Mouse (Mus musculus): ENCODE measurements around the gene Ap5b1.
A peak's percentile ranks its signal among the peaks of the same experiment; 100 is the strongest.

Gene Ap5b1

GRCm38 (mm10) chr19:5567534-5568469, at the start of gene Ap5b1:
Gene Ap5b1, plus strand, starts transcription at chr19:5568025.
- peak; percentile 87 to 88 for DNase-seq (ENCODE audit: low spot score in 2 of 2)

- DNase-seq (ENCODE audit: low spot score in 2 of 2), result no peak
These were observed 49.1 kb upstream of the Ap5b1 start for GRCm38 (mm10) chr19:5518721-5519120.

GRCm38 (mm10) chr19:5525204-5525603, 42.6 kb upstream of the Ap5b1 start:
- no peak for DNase-seq (ENCODE audit: low spot score in 2 of 2)

- peak; percentile 93 for DNase-seq (ENCODE audit: low spot score in 2 of 2)
These were observed 38.3 kb upstream of the Ap5b1 start for GRCm38 (mm10) chr19:5529325-5530137.

GRCm38 (mm10) chr19:5530138-5530524, 37.7 kb upstream of the Ap5b1 start:
- no peak for DNase-seq (ENCODE audit: low spot score in 2 of 2)

GRCm38 (mm10) chr19:5532520-5532919, 35.3 kb upstream of the Ap5b1 start:
- DNase-seq (ENCODE audit: low spot score in 2 of 2), result no peak

- no peak for DNase-seq (ENCODE audit: low spot score in 2 of 2)
These were observed 29.0 kb upstream of the Ap5b1 start for GRCm38 (mm10) chr19:5538786-5539185.

- DNase-seq (ENCODE audit: low spot score in 2 of 2), result no peak
These were observed 24.5 kb upstream of the Ap5b1 start for GRCm38 (mm10) chr19:5543362-5543761.

GRCm38 (mm10) chr19:5544031-5544430, 23.8 kb upstream of the Ap5b1 start:
- DNase-seq (ENCODE audit: low spot score in 2 of 2), result no peak

- no peak for DNase-seq (ENCODE audit: low spot score in 2 of 2)
These were observed 20.3 kb upstream of the Ap5b1 start for GRCm38 (mm10) chr19:5547471-5548056.

GRCm38 (mm10) chr19:5553802-5554201, 14.0 kb upstream of the Ap5b1 start:
- DNase-seq (ENCODE audit: low spot score in 2 of 2), result no peak

- no peak for DNase-seq (ENCODE audit: low spot score in 2 of 2)
These were observed 13.6 kb upstream of the Ap5b1 start for GRCm38 (mm10) chr19:5554212-5554611.

GRCm38 (mm10) chr19:5558169-5558568, 9.7 kb upstream of the Ap5b1 start:
- DNase-seq (ENCODE audit: low spot score in 2 of 2), result no peak

- no peak for DNase-seq (ENCODE audit: low spot score in 2 of 2)
These were observed 9.1 kb upstream of the Ap5b1 start for GRCm38 (mm10) chr19:5558770-5559169.

- DNase-seq (ENCODE audit: low spot score in 2 of 2), result no peak
These were observed 8.6 kb upstream of the Ap5b1 start for GRCm38 (mm10) chr19:5559229-5559628.

GRCm38 (mm10) chr19:5559631-5560456, 8.0 kb upstream of the Ap5b1 start:
- no peak for DNase-seq (ENCODE audit: low spot score in 2 of 2)

- no peak for DNase-seq (ENCODE audit: low spot score in 2 of 2)
These were observed 7.3 kb upstream of the Ap5b1 start, which contains the start of gene Ovol1 for GRCm38 (mm10) chr19:5560457-5561041. Gene Ovol1, minus strand, starts transcription at chr19:5560646.

- no peak for DNase-seq (ENCODE audit: low spot score in 2 of 2)
These were observed 6.5 kb upstream of the Ap5b1 start for GRCm38 (mm10) chr19:5561252-5561790.

- DNase-seq (ENCODE audit: low spot score in 2 of 2), result no peak
These were observed 5.9 kb upstream of the Ap5b1 start for GRCm38 (mm10) chr19:5561886-5562285.

- no peak for DNase-seq (ENCODE audit: low spot score in 2 of 2)
These were observed 5.0 kb upstream of the Ap5b1 start for GRCm38 (mm10) chr19:5562776-5563175.

GRCm38 (mm10) chr19:5566316-5566715, 1.5 kb upstream of the Ap5b1 start:
- no peak for DNase-seq (ENCODE audit: low spot score in 2 of 2)
